Mouse (Mus musculus) erythroid progenitor cell, adult 5-6 weeks (primary cell): ENCODE measurements around the gene Ntng1. TPM values are rescaled to one million over a fixed set of nuclear protein-coding genes. Genes with fewer than 3 reads are reported as not detected.

Source experiments
- ATAC-seq: replicated peaks from 2 replicates; pipeline ENCODE4 v1.8.0; 2016; ENCODE audit warnings: moderate number of reproducible peaks, mild to moderate bottlenecking, moderate TSS enrichment, inconsistent platforms; ENCODE audit not compliant: poor library complexity, low FRiP score, severe bottlenecking
- total RNA-seq, 2 experiments: library from RNA; stranded (forward) in 1 of 2; stranded (reverse) in 1 of 2; fragments of 150-400 nt in 1 of 2; fragments of 186-747, 209-891 nt in 1 of 2; gene quantifications; 2 replicates each; pipeline versions ENCODE4 v1.2.3 to v1.2.4; 2015 to 2017; ENCODE audit warnings: low replicate concordance in 2 of 2

The Ntng1 gene
- total RNA-seq, 2 experiments from 2014 or later: not detected

- ATAC-seq: no peak
These were observed 79.0 kb downstream of the Ntng1 start for GRCm38 (mm10) chr3:110064709-110065256.

GRCm38 (mm10) chr3:110055915-110056314, 87.9 kb downstream of the Ntng1 start:
- ATAC-seq: no peak

GRCm38 (mm10) chr3:110055433-110055832, 88.4 kb downstream of the Ntng1 start:
- no peak for ATAC-seq

GRCm38 (mm10) chr3:110054125-110054524, 89.7 kb downstream of the Ntng1 start:
- no peak for ATAC-seq

GRCm38 (mm10) chr3:110048152-110048551, 95.7 kb downstream of the Ntng1 start:
- ATAC-seq: no peak

GRCm38 (mm10) chr3:110046750-110047149, 97.1 kb downstream of the Ntng1 start:
- ATAC-seq: no peak

GRCm38 (mm10) chr3:110044209-110044608, 99.6 kb downstream of the Ntng1 start:
- no peak for ATAC-seq

- ATAC-seq: no peak
These were observed 100.1 kb downstream of the Ntng1 start for GRCm38 (mm10) chr3:110043641-110044187.

- ATAC-seq: no peak
These were observed 120.8 kb downstream of the Ntng1 start for GRCm38 (mm10) chr3:110022783-110023599.

GRCm38 (mm10) chr3:110010870-110011626, 132.8 kb downstream of the Ntng1 start:
- no peak for ATAC-seq

GRCm38 (mm10) chr3:110010441-110010840, 133.4 kb downstream of the Ntng1 start:
- ATAC-seq: no peak

- ATAC-seq: no peak
These were observed 143.5 kb downstream of the Ntng1 start for GRCm38 (mm10) chr3:110000349-110000748.

GRCm38 (mm10) chr3:109995663-109996024, 148.2 kb downstream of the Ntng1 start:
- no peak for ATAC-seq

- ATAC-seq: no peak
These were observed 148.7 kb downstream of the Ntng1 start for GRCm38 (mm10) chr3:109994978-109995662.

GRCm38 (mm10) chr3:109984086-109984485, 159.7 kb downstream of the Ntng1 start:
- ATAC-seq: no peak

GRCm38 (mm10) chr3:109977614-109978013, 166.2 kb downstream of the Ntng1 start:
- ATAC-seq: no peak

- no peak for ATAC-seq
These were observed 168.7 kb downstream of the Ntng1 start for GRCm38 (mm10) chr3:109975106-109975505.

GRCm38 (mm10) chr3:109971465-109971864, 172.3 kb downstream of the Ntng1 start:
- no peak for ATAC-seq

GRCm38 (mm10) chr3:109970181-109970580, 173.6 kb downstream of the Ntng1 start:
- no peak for ATAC-seq

GRCm38 (mm10) chr3:109962631-109963030, 181.2 kb downstream of the Ntng1 start:
- ATAC-seq: no peak
